Mouse (Mus musculus) retina, postnatal 7 days (tissue): ENCODE results near the gene Vapb.

Experiments
- DNase-seq: peaks from one replicate; pipeline ENCODE4 v3.0.0-alpha.2; 2012; ENCODE audit warnings: low read depth, low spot score

The Vapb gene

GRCm38 (mm10) chr2:173791904-173792757, 54.8 kb downstream of the Vapb start:
- DNase-seq = no peak

- DNase-seq = no peak
Measured at GRCm38 (mm10) chr2:173794018-173794417, 56.7 kb downstream of the Vapb start.

GRCm38 (mm10) chr2:173794531-173795510, 57.5 kb downstream of the Vapb start:
- DNase-seq = no peak

GRCm38 (mm10) chr2:173795801-173796673, 58.7 kb downstream of the Vapb start:
- no peak for DNase-seq

- DNase-seq = no peak
Measured at GRCm38 (mm10) chr2:173796674-173796963, 59.3 kb downstream of the Vapb start.

GRCm38 (mm10) chr2:173799513-173799912, 62.2 kb downstream of the Vapb start:
- DNase-seq = no peak

- no peak for DNase-seq
Measured at GRCm38 (mm10) chr2:173800566-173800965, 63.3 kb downstream of the Vapb start.

- no peak for DNase-seq
Measured at GRCm38 (mm10) chr2:173801405-173801876, 64.1 kb downstream of the Vapb start.

- DNase-seq = no peak
Measured at GRCm38 (mm10) chr2:173802176-173802575, 64.9 kb downstream of the Vapb start.

- DNase-seq = no peak
Measured at GRCm38 (mm10) chr2:173802956-173803355, 65.6 kb downstream of the Vapb start.

GRCm38 (mm10) chr2:173803827-173804226, 66.5 kb downstream of the Vapb start:
- no peak for DNase-seq

GRCm38 (mm10) chr2:173806621-173807020, 69.3 kb downstream of the Vapb start:
- no peak for DNase-seq

- no peak for DNase-seq
Measured at GRCm38 (mm10) chr2:173808942-173809341, 71.6 kb downstream of the Vapb start.

- DNase-seq = no peak
Measured at GRCm38 (mm10) chr2:173810036-173810850, 72.9 kb downstream of the Vapb start.

GRCm38 (mm10) chr2:173810851-173811130, 73.5 kb downstream of the Vapb start:
- no peak for DNase-seq

GRCm38 (mm10) chr2:173811850-173812249, 74.5 kb downstream of the Vapb start:
- no peak for DNase-seq

- DNase-seq = no peak
Measured at GRCm38 (mm10) chr2:173813071-173813470, 75.8 kb downstream of the Vapb start.

GRCm38 (mm10) chr2:173826287-173826686, 89.0 kb downstream of the Vapb start:
- no peak for DNase-seq

- no peak for DNase-seq
Measured at GRCm38 (mm10) chr2:173827228-173827627, 89.9 kb downstream of the Vapb start.

- DNase-seq = no peak
Measured at GRCm38 (mm10) chr2:173828134-173828533, 90.8 kb downstream of the Vapb start.
